Mouse (Mus musculus): Measurements from ENCODE around the gene Adamts13. TPM values are rescaled to one million over a fixed set of nuclear protein-coding genes. Genes with fewer than 3 reads are reported as not detected.

Adamts13 gene
- polyA plus RNA-seq, 1 experiment from 2014 or later, result 0.11 TPM

GRCm38 (mm10) chr2:26973960-26974359, 744 bp downstream of the Adamts13 start:
- Histone ChIP-seq H3K9ac (replicated peaks) (no peak overlapping the region), H3K27me3 (0 out of 2 replicates have a peak, but pooled peaks cover 5% of the 10 kb centered on the region), H3K4me1 (replicated peaks) (peaks cover 10% of the 10 kb centered on the region), H3K4me2 (no peak overlapping the region), H3K36me3 (no peaks in the 10 kb centered on the region), H3K27ac (no peak overlapping the region), H3K9me3 (no peaks in the 10 kb centered on the region), H3K4me3 (replicated peaks) (no peak overlapping the region)
- 27% methylated on average over 4 of the region's 4 CpGs for WGBS
- ATAC-seq (ENCODE audit: insufficient number of reproducible peaks, insufficient read depth, low FRiP score, low TSS enrichment, low read depth), result no peak

- Histone ChIP-seq H3K4me2 (no peak overlapping the region), H3K9ac (replicated peaks) (no peak overlapping the region), H3K27ac (no peak overlapping the region), H3K9me3 (no peaks in the 10 kb centered on the region), H3K36me3 (no peaks in the 10 kb centered on the region), H3K4me3 (replicated peaks) (no peak overlapping the region), H3K4me1 (replicated peaks) (no peaks in the 10 kb centered on the region), H3K27me3 (peaks cover 14% of the 10 kb centered on the region; the same call in 1 of the 2 replicates)
- no peak for ATAC-seq (ENCODE audit: insufficient number of reproducible peaks, insufficient read depth, low FRiP score, low TSS enrichment, low read depth)
- whole genome bisulfite sequencing, result 81% methylated on average over 1 of the region's 1 CpGs
These were observed 7.1 kb downstream of the Adamts13 start for GRCm38 (mm10) chr2:26980361-26980760.

- ATAC-seq (ENCODE audit: insufficient number of reproducible peaks, insufficient read depth, low FRiP score, low TSS enrichment, low read depth), result no peak
- Histone ChIP-seq H3K9ac (replicated peaks) (no peak overlapping the region), H3K9me3 (no peaks in the 10 kb centered on the region), H3K4me2 (no peak overlapping the region), H3K27ac (no peak overlapping the region), H3K4me1 (replicated peaks) (no peaks in the 10 kb centered on the region), H3K4me3 (replicated peaks) (no peak overlapping the region), H3K27me3 (peaks cover 14% of the 10 kb centered on the region; the same call in 1 of the 2 replicates), H3K36me3 (no peaks in the 10 kb centered on the region)
- whole genome bisulfite sequencing, result 82% methylated on average over 2 of the region's 2 CpGs
These were observed 11.0 kb downstream of the Adamts13 start for GRCm38 (mm10) chr2:26984179-26984578.

- WGBS, result 89% methylated on average over 5 of the region's 5 CpGs
These were observed 11.4 kb downstream of the Adamts13 start for GRCm38 (mm10) chr2:26984640-26985039.

DNA sequence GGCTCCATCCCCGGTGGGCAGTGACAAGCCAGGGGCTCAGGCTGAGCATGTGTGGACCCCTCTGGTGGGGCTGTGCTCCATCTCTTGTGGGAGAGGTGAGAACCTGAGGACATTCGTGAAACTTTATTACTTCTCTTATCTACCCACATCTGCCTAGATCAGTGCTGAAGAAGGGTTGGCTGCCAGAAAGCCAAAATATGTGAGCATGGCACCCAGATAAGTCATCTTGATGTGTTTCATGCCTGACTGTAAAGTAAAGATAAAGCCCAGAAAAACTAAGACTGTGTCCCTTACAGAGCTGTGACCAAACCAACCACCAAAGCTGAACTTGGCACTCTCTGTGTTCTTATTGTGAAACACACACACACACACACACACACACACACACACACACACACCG, 20.7 kb downstream of the Adamts13 start:
- ATAC-seq (ENCODE audit: insufficient number of reproducible peaks, insufficient read depth, low FRiP score, low TSS enrichment, low read depth), result no peak
- Histone ChIP-seq H3K9ac (replicated peaks) (no peak overlapping the region), H3K4me2 (no peak overlapping the region), H3K27ac (no peak overlapping the region), H3K36me3 (no peaks in the 10 kb centered on the region), H3K9me3 (no peaks in the 10 kb centered on the region), H3K27me3 (no peaks in the 10 kb centered on the region), H3K4me1 (replicated peaks) (no peaks in the 10 kb centered on the region), H3K4me3 (replicated peaks) (no peak overlapping the region)
- 78% methylated on average over 3 of the region's 3 CpGs for WGBS

More at GRCm38 (mm10) chr2:26984640-26985039, 11.4 kb downstream of the Adamts13 start:
- H3K36me3 ChIP-seq, result no peaks in the 10 kb centered on the region
- H3K9ac ChIP-seq (replicated peaks), result no peak overlapping the region
- H3K4me1 ChIP-seq (replicated peaks), result no peaks in the 10 kb centered on the region
- ATAC-seq (ENCODE audit: insufficient number of reproducible peaks, insufficient read depth, low FRiP score, low TSS enrichment, low read depth), result no peak
- no peak overlapping the region for H3K4me3 ChIP-seq (replicated peaks)
- H3K27ac ChIP-seq, result no peak overlapping the region
- peaks cover 14% of the 10 kb centered on the region; the same call in 1 of the 2 replicates for H3K27me3 ChIP-seq
- no peaks in the 10 kb centered on the region for H3K9me3 ChIP-seq
- H3K4me2 ChIP-seq, result no peak overlapping the region

- no peaks in the 10 kb centered on the region for H3K4me1 ChIP-seq (replicated peaks)
- no peak for ATAC-seq (ENCODE audit: insufficient number of reproducible peaks, insufficient read depth, low FRiP score, low TSS enrichment, low read depth)
- WGBS, result 90% methylated on average over 1 of the region's 1 CpGs
- no peaks in the 10 kb centered on the region for H3K36me3 ChIP-seq
- H3K4me3 ChIP-seq (replicated peaks), result no peak overlapping the region
- no peaks in the 10 kb centered on the region for H3K9me3 ChIP-seq
- no peak overlapping the region for H3K9ac ChIP-seq (replicated peaks)
- H3K27me3 ChIP-seq, result no peaks in the 10 kb centered on the region
- H3K27ac ChIP-seq, result no peak overlapping the region
- no peak overlapping the region for H3K4me2 ChIP-seq
These were observed 24.3 kb downstream of the Adamts13 start for GRCm38 (mm10) chr2:26997498-26997897.

DNA sequence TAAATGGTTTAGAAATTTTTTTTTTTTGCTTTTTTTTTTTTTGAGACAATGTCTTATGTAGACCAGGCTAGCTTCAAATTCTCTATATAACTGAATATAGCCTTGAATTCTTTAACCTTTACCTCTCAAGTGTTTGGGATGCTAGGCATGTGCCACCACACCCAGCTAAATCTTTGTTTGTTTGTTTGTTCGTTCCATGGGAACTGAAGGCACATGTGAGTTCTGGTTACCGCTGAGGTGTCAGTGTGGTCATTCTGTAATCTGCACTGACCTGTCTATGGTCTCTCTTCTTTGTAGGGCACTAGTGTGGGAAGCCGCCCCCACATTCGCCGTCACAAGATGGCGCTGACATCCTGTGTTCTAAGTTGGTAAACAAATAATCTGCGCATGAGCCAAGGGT, 24.8 kb downstream of the Adamts13 start:
- ATAC-seq (ENCODE audit: insufficient number of reproducible peaks, insufficient read depth, low FRiP score, low TSS enrichment, low read depth), result no peak
- H3K36me3 ChIP-seq, result no peaks in the 10 kb centered on the region
- H3K4me3 ChIP-seq (replicated peaks), result no peak overlapping the region
- 93% methylated on average over 6 of the region's 7 CpGs for WGBS
- H3K4me2 ChIP-seq, result no peak overlapping the region
- no peaks in the 10 kb centered on the region for H3K27me3 ChIP-seq
- no peak overlapping the region for H3K27ac ChIP-seq
- H3K9ac ChIP-seq (replicated peaks), result no peak overlapping the region
- no peaks in the 10 kb centered on the region for H3K4me1 ChIP-seq (replicated peaks)
- H3K9me3 ChIP-seq, result no peaks in the 10 kb centered on the region

GRCm38 (mm10) chr2:27006255-27006654, 33.0 kb downstream of the Adamts13 start:
- ATAC-seq (ENCODE audit: insufficient number of reproducible peaks, insufficient read depth, low FRiP score, low TSS enrichment, low read depth), result no peak
- Histone ChIP-seq H3K9ac (replicated peaks) (no peak overlapping the region), H3K27me3 (no peaks in the 10 kb centered on the region), H3K4me1 (replicated peaks) (peaks cover 18% of the 10 kb centered on the region), H3K36me3 (no peaks in the 10 kb centered on the region), H3K4me3 (replicated peaks) (no peak overlapping the region), H3K27ac (no peak overlapping the region), H3K9me3 (no peaks in the 10 kb centered on the region), H3K4me2 (no peak overlapping the region)
- 68% methylated on average over 4 of the region's 4 CpGs for WGBS

- Histone ChIP-seq H3K27me3 (no peaks in the 10 kb centered on the region), H3K4me3 (replicated peaks) (no peak overlapping the region), H3K36me3 (peaks cover 4% of the 10 kb centered on the region; the same call in 1 of the 2 replicates), H3K4me1 (replicated peaks) (peaks cover 24% of the 10 kb centered on the region), H3K9ac (replicated peaks) (no peak overlapping the region), H3K9me3 (no peaks in the 10 kb centered on the region), H3K27ac (no peak overlapping the region), H3K4me2 (no peak overlapping the region)
- ATAC-seq (ENCODE audit: insufficient number of reproducible peaks, insufficient read depth, low FRiP score, low TSS enrichment, low read depth), result no peak
- WGBS, result 66% methylated on average over 7 of the region's 7 CpGs
These were observed 34.5 kb downstream of the Adamts13 start for GRCm38 (mm10) chr2:27007701-27008100.

- ATAC-seq (ENCODE audit: insufficient number of reproducible peaks, insufficient read depth, low FRiP score, low TSS enrichment, low read depth), result peak; percentile 90
- Histone ChIP-seq H3K4me1 (replicated peaks) (peaks cover 24% of the 10 kb centered on the region), H3K27me3 (no peaks in the 10 kb centered on the region), H3K27ac (peak within 1 kb of the TSS; percentile 89), H3K4me3 (replicated peaks) (peak within 1 kb of the TSS; percentile 78), H3K36me3 (peaks cover 23% of the 10 kb centered on the region), H3K9me3 (no peaks in the 10 kb centered on the region), H3K4me2 (peak within 1 kb of the TSS; percentile 73), H3K9ac (replicated peaks) (peak within 1 kb of the TSS; percentile 93)
- 1% methylated on average over 42 of the region's 43 CpGs for WGBS
These were observed 36.6 kb downstream of the Adamts13 start, which contains the start of gene Cacfd1 for GRCm38 (mm10) chr2:27009714-27010244. Cacfd1 (plus strand) TSS chr2:27009926.

DNA sequence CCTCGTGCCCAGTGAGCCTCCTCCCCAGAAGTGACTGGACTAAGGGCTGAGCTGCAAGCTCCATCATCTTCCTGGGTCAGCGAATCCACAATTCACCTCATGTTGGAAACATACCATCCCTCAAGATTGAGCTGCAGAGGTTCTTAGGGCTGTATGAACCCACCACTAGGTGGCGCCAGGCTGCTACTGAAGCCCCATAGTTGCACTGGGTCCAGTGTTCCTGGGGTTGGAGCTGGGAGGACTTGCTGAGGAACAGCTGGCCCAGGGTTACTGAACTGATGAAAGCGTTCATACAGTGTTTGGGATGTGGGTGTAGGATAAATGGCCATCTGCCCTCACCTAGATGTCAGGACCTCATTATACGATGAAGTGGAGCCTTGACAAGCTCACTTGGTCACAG, 44.6 kb downstream of the Adamts13 start:
- Histone ChIP-seq H3K4me3 (replicated peaks) (no peak overlapping the region), H3K9me3 (no peaks in the 10 kb centered on the region), H3K27me3 (no peaks in the 10 kb centered on the region), H3K27ac (no peak overlapping the region), H3K4me2 (no peak overlapping the region), H3K36me3 (peaks cover 87% of the 10 kb centered on the region), H3K9ac (replicated peaks) (no peak overlapping the region), H3K4me1 (replicated peaks) (0 out of 2 replicates have a peak, but pooled peaks cover 3% of the 10 kb centered on the region)
- WGBS, result 52% methylated on average over 5 of the region's 5 CpGs
- no peak; the same call in 1 of the 2 replicates for ATAC-seq (ENCODE audit: insufficient number of reproducible peaks, insufficient read depth, low FRiP score, low TSS enrichment, low read depth)

- WGBS, result 90% methylated on average over 2 of the region's 2 CpGs
- H3K4me3 ChIP-seq (replicated peaks), result no peak overlapping the region
- H3K4me1 ChIP-seq (replicated peaks), result 0 out of 2 replicates have a peak, but pooled peaks cover 3% of the 10 kb centered on the region
- peaks cover 71% of the 10 kb centered on the region for H3K36me3 ChIP-seq
- no peak overlapping the region for H3K9ac ChIP-seq (replicated peaks)
- no peak for ATAC-seq (ENCODE audit: insufficient number of reproducible peaks, insufficient read depth, low FRiP score, low TSS enrichment, low read depth)
- no peaks in the 10 kb centered on the region for H3K9me3 ChIP-seq
- no peaks in the 10 kb centered on the region for H3K27me3 ChIP-seq
- H3K27ac ChIP-seq, result no peak overlapping the region
- H3K4me2 ChIP-seq, result no peak overlapping the region
These were observed 46.3 kb downstream of the Adamts13 start for GRCm38 (mm10) chr2:27019530-27019929.

Data from limb, embryonic 12.5 days (tissue).